Mouse (Mus musculus) spleen, adult 2 months (tissue): Measurements from ENCODE around the gene Eps15l1.

ENCODE experiments used
- CTCF ChIP-seq: fragments of 200-500 bp; IDR thresholded peaks from 2 replicates; pipeline ENCODE4 v1.5.1; 2011; ENCODE audit warnings: mild to moderate bottlenecking, inconsistent platforms; ENCODE audit not compliant: insufficient read depth, insufficient read length, insufficient replicate concordance; ENCODE audit errors: extremely low read depth
- POLR2A ChIP-seq: fragments of 200-500 bp; IDR thresholded peaks from 2 replicates; pipeline ENCODE4 v1.6.1; 2011; ENCODE audit warnings: low read depth, low read length, inconsistent platforms

DNA sequence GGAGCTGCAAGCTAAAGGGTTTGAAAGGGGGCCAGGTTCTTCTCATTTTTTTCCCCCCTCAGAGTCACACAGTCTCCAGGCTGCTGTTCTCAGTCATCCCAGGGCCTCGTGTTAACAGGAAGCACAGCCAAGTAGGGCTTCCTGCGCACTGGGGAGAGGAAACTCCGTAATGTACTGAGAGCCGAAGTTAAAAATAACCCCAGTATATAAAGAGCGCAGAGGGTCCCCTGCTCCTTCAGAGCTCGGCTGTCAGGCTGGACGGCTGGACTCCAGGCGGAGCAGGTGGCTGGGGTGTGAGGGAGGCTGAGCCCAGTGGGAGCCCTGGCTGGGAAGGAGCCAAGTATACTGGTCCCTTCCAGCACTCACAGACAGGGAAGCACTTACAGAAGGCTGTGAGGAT is 125.6 kb downstream of the Eps15l1 start:
- TF ChIP-seq CTCF (no peak), POLR2A (no peak; the same call in 1 of the 2 replicates)
